Comparison of ENCODE assay signal across 24 mouse cellular contexts in the genomic region with DNA sequence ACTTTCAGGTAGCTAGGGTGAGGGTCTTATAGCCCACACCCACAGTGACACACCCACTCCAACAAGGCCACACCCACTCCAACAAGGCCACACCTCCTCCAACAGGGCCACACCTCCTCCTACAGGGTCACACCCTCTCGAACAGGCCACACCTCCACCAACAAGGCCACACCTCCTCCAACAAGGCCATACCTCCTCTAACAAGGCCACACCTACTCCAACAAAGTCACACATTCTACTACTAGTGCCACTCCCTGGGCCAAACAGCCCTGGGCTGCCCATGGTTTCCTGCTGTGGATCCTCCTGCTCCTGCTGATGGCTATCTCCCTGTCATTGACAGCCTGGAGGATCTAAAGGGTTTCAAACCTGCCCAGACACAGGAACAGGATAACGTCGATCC.
A peak's percentile ranks its signal among the peaks of the same experiment; 100 is the strongest.
DNase-seq lines count a peak whose midpoint lies in the region; ATAC-seq and TF ChIP-seq lines count a peak whose summit lies in the region.
"Had no signal": no experiment of that assay in that cellular context is flagged by ENCODE, and none has a peak within 500 bp of the region (broad histone marks: within the 10 kb centered on the region; RNA-seq: fewer than 3 reads in every experiment).

No protein-coding gene starts in this region.

- TF ChIP-seq CTCF in intestine, postnatal 0 days (IDR thresholded peaks at IDR 0.05; ENCODE audit: low read depth) = no peak
- TF ChIP-seq CTCF in liver, embryonic 14.5 days (IDR thresholded peaks at IDR 0.05; ENCODE audit: low read depth) = no peak

- ATAC-seq in intestine, embryonic 16.5 days = 0 out of 2 replicates have a peak, but pooled peaks have one; percentile 46
- no peak for ATAC-seq in intestine, postnatal 0 days
- ATAC-seq in liver, embryonic 14.5 days (ENCODE audit: insufficient read depth) = peak; percentile 63; the same call in 1 of the 2 replicates
- ATAC-seq in stomach, embryonic 15.5 days (ENCODE audit: insufficient read depth, low FRiP score, low read depth) = peak; percentile 23; the same call in 1 of the 2 replicates
- no peak for ATAC-seq in midbrain, embryonic 14.5 days (ENCODE audit: low FRiP score, low TSS enrichment)
- ATAC-seq: forebrain, embryonic 14.5 days; hindbrain, embryonic 16.5 days had no signal

- H3K9ac ChIP-seq in intestine, embryonic 16.5 days (ENCODE audit: low read depth, low read length) = no peak overlapping the region
- H3K9ac ChIP-seq in intestine, postnatal 0 days (ENCODE audit: low read depth, low read length) = no peak overlapping the region
- no peak overlapping the region for H3K9ac ChIP-seq in liver, embryonic 14.5 days (replicated peaks)
- H3K9ac ChIP-seq in stomach, embryonic 15.5 days = no peak overlapping the region
- H3K9ac ChIP-seq in midbrain, embryonic 14.5 days (replicated peaks; ENCODE audit: low read length) = no peak overlapping the region
- H3K9ac ChIP-seq: limb, embryonic 13.5 days; lung, embryonic 14.5 days; neural tube, embryonic 15.5 days had no signal

- TF ChIP-seq EP300 in liver, embryonic 14.5 days (IDR thresholded peaks at IDR 0.05; ENCODE audit: low read depth) = no peak

- no peak overlapping the region for H3K27ac ChIP-seq in intestine, embryonic 16.5 days (ENCODE audit: low read length)
- H3K27ac ChIP-seq in intestine, postnatal 0 days (ENCODE audit: low read depth, low read length) = no peak overlapping the region
- no peak overlapping the region for H3K27ac ChIP-seq in liver, embryonic 14.5 days
- H3K27ac ChIP-seq in stomach, embryonic 15.5 days = no peak overlapping the region
- no peak overlapping the region for H3K27ac ChIP-seq in midbrain, embryonic 14.5 days (replicated peaks; ENCODE audit: low read depth, low read length)
- H3K27ac ChIP-seq: heart, embryonic 10.5 days; limb, embryonic 13.5 days; midbrain, embryonic 10.5 days; neural tube, embryonic 15.5 days had no signal

- peak; percentile 64 for DNase-seq in ES-CJ7 (ENCODE audit: low read depth, low spot score)
- no peak for DNase-seq in liver, embryonic 14.5 days (ENCODE audit: low read depth in 3 of 3, low spot score in 3 of 3)
- DNase-seq in midbrain, embryonic 14.5 days = no peak
- no peak for DNase-seq in urinary bladder, postnatal 25 days (ENCODE audit: low spot score)
- DNase-seq: adrenal gland, postnatal 14 days; cerebellum, adult 2 months; heart, postnatal 10 days; kidney, adult 18-20 months; lung, embryonic 14.5 days; lung, postnatal 36 days; right cerebral cortex, adult 18-20 months; right cerebral cortex, postnatal 4 days; thymus, adult 2 months; thymus, postnatal 4 days had no signal

- no peaks in the 10 kb centered on the region for H3K9me3 ChIP-seq in intestine, embryonic 16.5 days (ENCODE audit: control insufficient read depth, low read length)
- H3K9me3 ChIP-seq in intestine, postnatal 0 days (ENCODE audit: control insufficient read depth) = no peaks in the 10 kb centered on the region
- H3K9me3 ChIP-seq in liver, embryonic 14.5 days (ENCODE audit: control insufficient read depth, low read length) = no peaks in the 10 kb centered on the region
- no peaks in the 10 kb centered on the region for H3K9me3 ChIP-seq in stomach, embryonic 15.5 days
- no peaks in the 10 kb centered on the region for H3K9me3 ChIP-seq in midbrain, embryonic 14.5 days (ENCODE audit: control insufficient read depth, low read length)
- H3K9me3 ChIP-seq: heart, embryonic 10.5 days; hindbrain, embryonic 10.5 days; limb, embryonic 13.5 days; midbrain, embryonic 10.5 days; neural tube, embryonic 15.5 days had no signal

- H3K36me3 ChIP-seq in intestine, embryonic 16.5 days (ENCODE audit: control insufficient read depth, insufficient read depth, low read length) = no peaks in the 10 kb centered on the region
- H3K36me3 ChIP-seq in intestine, postnatal 0 days (ENCODE audit: control insufficient read depth, insufficient read depth) = no peaks in the 10 kb centered on the region
- H3K36me3 ChIP-seq in liver, embryonic 14.5 days (replicated peaks; ENCODE audit: control insufficient read depth, insufficient read depth, low read depth) = no peaks in the 10 kb centered on the region
- no peaks in the 10 kb centered on the region for H3K36me3 ChIP-seq in stomach, embryonic 15.5 days
- H3K36me3 ChIP-seq in midbrain, embryonic 14.5 days (ENCODE audit: control insufficient read depth, insufficient read depth, low read length) = no peaks in the 10 kb centered on the region
- H3K36me3 ChIP-seq: heart, embryonic 10.5 days; hindbrain, embryonic 10.5 days; limb, embryonic 13.5 days; midbrain, embryonic 10.5 days; neural tube, embryonic 15.5 days had no signal

- 78% methylated on average over 3 of the region's 3 CpGs for WGBS in intestine, embryonic 16.5 days
- WGBS in intestine, postnatal 0 days = 77% methylated on average over 3 of the region's 3 CpGs
- WGBS in liver, embryonic 14.5 days (ENCODE audit: insufficient replicate concordance) = 47% methylated on average over 3 of the region's 3 CpGs
- 86% methylated on average over 3 of the region's 3 CpGs for WGBS in stomach, embryonic 15.5 days
- WGBS in midbrain, embryonic 14.5 days = 90% methylated on average over 3 of the region's 3 CpGs

- H3K4me3 ChIP-seq in intestine, embryonic 16.5 days (ENCODE audit: low read length) = no peak overlapping the region
- no peak overlapping the region for H3K4me3 ChIP-seq in intestine, postnatal 0 days (ENCODE audit: low read depth, low read length)
- no peak overlapping the region for H3K4me3 ChIP-seq in liver, embryonic 14.5 days (ENCODE audit: insufficient read depth in 1 of 2, low read depth in 2 of 2, low read length in 2 of 2)
- H3K4me3 ChIP-seq in stomach, embryonic 15.5 days (replicated peaks) = no peak overlapping the region
- H3K4me3 ChIP-seq in midbrain, embryonic 14.5 days (replicated peaks; ENCODE audit: low read depth, low read length) = no peak overlapping the region
- H3K4me3 ChIP-seq: heart, embryonic 10.5 days; hindbrain, embryonic 10.5 days; limb, embryonic 13.5 days; midbrain, embryonic 10.5 days; neural tube, embryonic 15.5 days had no signal

- H3K4me2 ChIP-seq in intestine, embryonic 16.5 days (ENCODE audit: low read depth, low read length) = no peak overlapping the region
- no peak overlapping the region for H3K4me2 ChIP-seq in intestine, postnatal 0 days (replicated peaks; ENCODE audit: low read depth)
- no peak overlapping the region for H3K4me2 ChIP-seq in liver, embryonic 14.5 days (ENCODE audit: low read depth)
- H3K4me2 ChIP-seq in stomach, embryonic 15.5 days = no peak overlapping the region
- H3K4me2 ChIP-seq in midbrain, embryonic 14.5 days (ENCODE audit: low read length) = no peak overlapping the region
- H3K4me2 ChIP-seq: limb, embryonic 13.5 days; lung, embryonic 14.5 days; neural tube, embryonic 15.5 days had no signal

- H3K4me1 ChIP-seq in intestine, embryonic 16.5 days (ENCODE audit: control insufficient read depth, insufficient read depth, low read length) = no peaks in the 10 kb centered on the region; the same call in 1 of the 2 replicates
- H3K4me1 ChIP-seq in intestine, postnatal 0 days (replicated peaks; ENCODE audit: control insufficient read depth, insufficient read depth, low read length) = no peaks in the 10 kb centered on the region
- H3K4me1 ChIP-seq in liver, embryonic 14.5 days (replicated peaks; ENCODE audit: control insufficient read depth in 2 of 2, insufficient read depth in 2 of 2, low read length in 1 of 2) = 0 out of 4 replicates have a peak, but pooled peaks cover 0 to 4% of the 10 kb centered on the region in 2 experiments
- H3K4me1 ChIP-seq in stomach, embryonic 15.5 days = no peaks in the 10 kb centered on the region
- peaks cover 3% of the 10 kb centered on the region; the same call in 1 of the 2 replicates for H3K4me1 ChIP-seq in midbrain, embryonic 14.5 days (ENCODE audit: control insufficient read depth, insufficient read depth, low read length)
- H3K4me1 ChIP-seq: neural tube, embryonic 15.5 days had no signal

- no peaks in the 10 kb centered on the region for H3K27me3 ChIP-seq in intestine, embryonic 16.5 days (replicated peaks; ENCODE audit: control insufficient read depth, insufficient read depth, low read length)
- H3K27me3 ChIP-seq in intestine, postnatal 0 days (replicated peaks; ENCODE audit: control insufficient read depth, insufficient read depth, low read length) = no peaks in the 10 kb centered on the region
- no peaks in the 10 kb centered on the region for H3K27me3 ChIP-seq in liver, embryonic 14.5 days (ENCODE audit: control insufficient read depth, insufficient read depth, low read length)
- no peaks in the 10 kb centered on the region for H3K27me3 ChIP-seq in stomach, embryonic 15.5 days (replicated peaks)
- no peaks in the 10 kb centered on the region for H3K27me3 ChIP-seq in midbrain, embryonic 14.5 days (ENCODE audit: control insufficient read depth, insufficient read depth, low read length)
- H3K27me3 ChIP-seq: limb, embryonic 13.5 days had no signal

Comparison
In these comparisons a context has a peak if more than half of its experiments do, and no peak if none do; other contexts are left out.
1. ATAC-seq: peak in intestine, embryonic 16.5 days (single experiment), liver, embryonic 14.5 days (single experiment) and stomach, embryonic 15.5 days (single experiment); none in intestine, postnatal 0 days (single experiment) and midbrain, embryonic 14.5 days (single experiment).